Mouse (Mus musculus) embryonic facial prominence, embryonic 15.5 days (tissue): ENCODE measurements around the gene Mcm7. TPM values are rescaled to one million over a fixed set of nuclear protein-coding genes. Genes with fewer than 3 reads are reported as not detected.
A peak's percentile ranks its signal among the peaks of the same experiment; 100 is the strongest.
"Not testable (repeated sequence)": the region's sequence is repeated elsewhere in the genome, so short reads cannot be mapped to it uniquely, and the experiment has no call there.

ENCODE experiments used
- ATAC-seq: fragments of 200-750 bp; cut with Nextera tagmentation; 2 replicates; pipeline ENCODE4 v1.8.0; 2017; ENCODE audit warnings: low read depth, moderate TSS enrichment; ENCODE audit not compliant: insufficient number of reproducible peaks, low FRiP score, low TSS enrichment
- H3K27ac ChIP-seq: fragments of 300-500 bp; sonication (generic); replicated peaks from 2 replicates; pipeline ENCODE4 v1.5.1; 2015; ENCODE audit warnings: mild to moderate bottlenecking, inconsistent platforms
- H3K27me3 ChIP-seq: fragments of 300-500 bp; sonication (generic); 2 replicates; pipeline ENCODE4 v1.6.1; 2015; ENCODE audit warnings: inconsistent platforms
- H3K36me3 ChIP-seq: fragments of 300-500 bp; sonication (generic); 2 replicates; pipeline ENCODE4 v1.6.1; 2015; ENCODE audit warnings: mild to moderate bottlenecking, inconsistent platforms
- H3K4me1 ChIP-seq: fragments of 300-500 bp; sonication (generic); 2 replicates; pipeline ENCODE4 v1.6.1; 2015; ENCODE audit warnings: inconsistent platforms
- H3K4me2 ChIP-seq: fragments of 300-500 bp; sonication (generic); replicated peaks from 2 replicates; pipeline ENCODE4 v1.6.1; 2015; ENCODE audit warnings: mild to moderate bottlenecking, inconsistent platforms
- H3K4me3 ChIP-seq: fragments of 300-500 bp; sonication (generic); replicated peaks from 2 replicates; pipeline ENCODE4 v1.5.1; 2015; ENCODE audit warnings: mild to moderate bottlenecking, inconsistent platforms
- H3K9ac ChIP-seq: fragments of 300-500 bp; sonication (generic); 2 replicates; pipeline ENCODE4 v1.6.1; 2015; ENCODE audit warnings: inconsistent platforms
- H3K9me3 ChIP-seq: fragments of 300-500 bp; sonication (generic); replicated peaks from 2 replicates; pipeline ENCODE4 v1.6.1; 2016; ENCODE audit warnings: inconsistent platforms
- WGBS: fragments of 180-500 bp; shearing (Covaris S2); methylation state at CpG from one replicate; pipeline ENCODE4 v1.1.7; 2015; 5-methylcytosine and 5-hydroxymethylcytosine counted together
- polyA plus RNA-seq: library from polyadenylated mRNA; unstranded; fragments of >200 nt; fragmentation: Nextera tagmentation; extraction: Ambion mirVana; gene quantifications from 2 replicates; pipeline ENCODE4 v1.2.1, GENCODE M21; 2015

Mcm7 gene
- 141 and 142 TPM in 2 replicates for polyA plus RNA-seq

DNA sequence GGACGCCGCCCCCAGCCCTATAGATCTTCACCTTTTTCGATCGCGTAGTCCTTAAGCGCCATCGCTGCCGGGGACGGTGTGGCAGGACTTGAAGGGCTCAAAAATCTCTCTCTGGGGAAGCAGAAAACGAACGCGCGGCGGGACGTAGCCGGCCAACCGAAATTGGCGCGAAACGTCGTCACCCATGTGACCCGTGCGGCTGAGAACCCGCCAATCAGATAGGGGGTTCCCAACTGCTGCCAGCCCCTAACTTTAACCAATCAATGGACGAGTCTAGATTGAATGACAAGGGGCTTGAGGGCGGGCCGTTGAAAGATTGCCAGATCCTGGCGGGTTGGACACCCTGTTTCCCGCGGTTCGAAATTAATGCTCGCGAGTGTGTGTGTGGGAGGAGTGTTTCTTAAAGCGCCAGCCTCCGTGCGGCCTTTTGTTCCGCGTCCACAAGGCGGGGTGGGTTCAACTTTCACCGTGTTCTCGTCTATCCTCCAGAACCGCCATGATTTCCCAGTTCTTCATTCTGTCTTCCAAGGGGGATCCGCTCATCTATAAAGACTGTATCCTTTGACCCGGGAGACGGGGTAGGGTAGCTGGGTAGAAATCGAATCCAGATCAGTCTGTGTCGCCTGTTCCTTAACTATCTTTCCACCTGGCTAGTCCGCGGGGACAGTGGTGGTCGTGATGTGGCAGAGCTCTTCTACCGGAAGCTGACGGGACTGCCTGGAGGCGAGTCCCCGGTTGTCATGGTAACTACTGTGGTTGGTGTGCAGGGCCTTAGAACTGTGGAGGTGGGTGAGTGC is at the start of gene Mcm7, which contains the start of gene Ap4m1:
Mcm7 (minus strand) TSS at position 728 of the 797 bp plus-strand sequence.
Ap4m1 (plus strand) TSS at position 308 of the 797 bp plus-strand sequence.
- H3K9ac ChIP-seq = peak within 1 kb of the TSS; percentile 51
- peaks cover 49% of the 10 kb centered on the region for H3K36me3 ChIP-seq
- ATAC-seq = peak; percentile 94
- WGBS = under 1% methylated on average over 54 of the region's 54 CpGs
- H3K4me2 ChIP-seq = peak within 1 kb of the TSS; percentile 91
- H3K4me3 ChIP-seq = peak within 1 kb of the TSS; percentile 74
- H3K27ac ChIP-seq = peak within 1 kb of the TSS; percentile 91
- H3K4me1 ChIP-seq = peaks cover 28% of the 10 kb centered on the region
- no peaks in the 10 kb centered on the region for H3K27me3 ChIP-seq
- H3K9me3 ChIP-seq = no peaks in the 10 kb centered on the region

DNA sequence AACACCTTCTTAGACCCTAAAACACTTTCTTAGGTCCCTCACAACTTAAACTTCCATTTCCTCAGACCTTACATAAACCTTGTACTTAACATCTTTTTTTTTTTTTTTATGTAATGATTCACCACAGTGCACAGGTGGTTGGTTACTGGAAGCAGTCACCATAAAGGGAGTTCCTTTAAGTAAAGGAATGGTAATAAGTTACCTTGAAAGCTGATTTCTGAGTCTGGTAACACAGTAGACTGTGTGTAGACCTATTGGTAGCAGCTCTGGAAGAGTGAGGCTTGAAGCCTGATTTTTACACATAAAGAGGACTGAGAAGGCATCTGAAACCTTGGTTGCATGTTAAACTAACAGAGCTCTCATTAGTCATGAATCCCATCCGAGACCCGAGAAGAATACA is 47.6 kb upstream of the Mcm7 start:
- H3K36me3 ChIP-seq = no peaks in the 10 kb centered on the region
- ATAC-seq = no peak
- no peaks in the 10 kb centered on the region for H3K4me1 ChIP-seq
- 62% methylated on average over 2 of the region's 2 CpGs for WGBS
- H3K4me3 ChIP-seq = no peak overlapping the region
- H3K4me2 ChIP-seq = no peak overlapping the region
- H3K9ac ChIP-seq = no peak overlapping the region
- no peak overlapping the region for H3K27ac ChIP-seq
- no peaks in the 10 kb centered on the region for H3K27me3 ChIP-seq
- H3K9me3 ChIP-seq = 0 out of 2 replicates have a peak, but pooled peaks cover 6% of the 10 kb centered on the region

DNA sequence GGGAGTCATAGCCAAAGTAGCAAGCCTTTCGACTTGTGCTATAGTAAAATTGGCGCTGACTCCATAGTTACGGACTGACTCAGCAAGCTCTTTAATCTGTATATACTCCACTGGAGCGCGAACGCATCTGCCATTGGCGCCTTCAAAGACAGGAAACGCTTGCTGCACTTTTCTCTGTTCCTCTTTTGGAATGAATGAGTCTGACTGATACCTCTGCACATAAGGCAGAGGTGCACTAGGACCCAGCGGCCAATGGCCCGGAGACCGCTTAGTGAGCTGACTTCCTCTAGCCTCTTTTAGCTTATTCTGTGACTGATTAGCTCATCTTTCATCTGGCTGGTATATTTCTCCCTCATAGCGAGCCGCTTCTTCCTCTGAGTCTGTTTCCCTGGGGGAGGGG is 44.4 kb upstream of the Mcm7 start:
- ATAC-seq, H3K9ac ChIP-seq, H3K4me2 ChIP-seq, H3K36me3 ChIP-seq, H3K9me3 ChIP-seq, H3K27me3 ChIP-seq, H3K4me3 ChIP-seq, H3K27ac ChIP-seq, H3K4me1 ChIP-seq: not testable (repeated sequence)
- WGBS = 88% methylated on average over 13 of the region's 13 CpGs

DNA sequence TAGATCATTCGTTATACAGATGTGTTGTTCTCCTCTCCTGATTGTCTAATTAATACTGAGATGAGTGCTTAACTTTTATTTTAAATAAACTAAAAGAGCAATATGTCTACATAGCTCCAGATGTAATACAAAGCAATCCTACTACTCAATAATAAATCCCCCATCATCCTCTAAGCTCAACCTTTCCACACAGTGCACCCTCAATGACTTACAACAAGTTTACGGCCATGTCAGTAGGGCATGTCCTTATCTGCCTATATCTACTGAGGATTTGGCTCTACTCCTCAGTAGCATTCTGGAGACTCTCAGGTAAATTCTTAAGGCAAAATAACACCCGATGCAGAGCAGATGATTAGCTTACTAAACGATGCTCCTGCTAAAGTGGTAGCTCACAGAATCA is 35.7 kb upstream of the Mcm7 start:
- WGBS = 83% methylated on average over 4 of the region's 4 CpGs
- H3K4me1 ChIP-seq = no peaks in the 10 kb centered on the region
- no peak for ATAC-seq
- no peak overlapping the region for H3K27ac ChIP-seq
- no peaks in the 10 kb centered on the region for H3K36me3 ChIP-seq
- H3K9ac ChIP-seq = no peak overlapping the region
- no peak overlapping the region for H3K4me2 ChIP-seq
- H3K27me3 ChIP-seq = no peaks in the 10 kb centered on the region
- no peaks in the 10 kb centered on the region for H3K9me3 ChIP-seq
- no peak overlapping the region for H3K4me3 ChIP-seq

DNA sequence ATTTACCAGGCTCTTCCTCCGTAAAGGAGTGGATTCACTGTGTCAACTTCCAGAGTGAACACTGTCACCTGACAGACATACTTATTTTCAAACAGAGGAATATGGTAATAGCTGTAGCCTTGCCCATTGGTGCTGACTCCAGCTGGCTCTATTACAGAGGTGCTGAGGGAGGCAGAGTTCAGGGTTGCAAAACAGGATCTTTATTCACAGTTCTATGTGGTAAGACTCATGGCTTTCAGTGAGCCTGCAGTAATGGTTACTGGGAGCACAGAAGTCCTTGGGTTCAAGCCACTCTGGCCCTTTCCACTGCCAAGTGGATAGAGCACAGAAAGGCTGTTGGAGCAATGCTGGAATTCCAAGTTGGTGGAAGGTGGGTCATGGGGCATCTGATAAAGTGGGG is 35.0 kb upstream of the Mcm7 start:
- H3K27ac ChIP-seq = no peak overlapping the region
- 89% methylated on average over 1 of the region's 1 CpGs for WGBS
- H3K4me2 ChIP-seq = no peak overlapping the region
- H3K4me1 ChIP-seq = no peaks in the 10 kb centered on the region
- H3K36me3 ChIP-seq = no peaks in the 10 kb centered on the region
- H3K9me3 ChIP-seq = no peaks in the 10 kb centered on the region
- no peak overlapping the region for H3K4me3 ChIP-seq
- no peak for ATAC-seq
- no peak overlapping the region for H3K9ac ChIP-seq
- H3K27me3 ChIP-seq = no peaks in the 10 kb centered on the region

DNA sequence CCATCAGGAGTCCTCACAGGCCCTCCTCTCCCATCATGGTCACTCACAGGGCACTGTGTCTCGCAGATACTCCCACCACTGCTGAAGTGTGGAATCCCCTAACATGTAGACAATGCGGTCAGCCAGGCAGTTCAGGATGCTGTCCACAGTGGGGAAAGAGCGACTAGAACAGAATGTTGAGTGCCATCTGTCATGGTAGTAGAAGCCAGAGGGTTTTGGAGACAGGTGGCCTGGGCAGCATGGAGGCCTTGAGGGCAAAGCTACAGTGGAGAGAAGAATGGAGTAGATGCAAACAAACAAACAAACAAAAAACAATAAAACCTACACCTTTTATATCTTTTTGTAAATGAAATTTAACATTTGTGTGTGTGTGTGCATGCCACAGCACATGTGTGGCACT is 29.9 kb upstream of the Mcm7 start:
- no peak overlapping the region for H3K4me3 ChIP-seq
- H3K4me1 ChIP-seq = no peaks in the 10 kb centered on the region
- H3K4me2 ChIP-seq = no peak overlapping the region
- no peaks in the 10 kb centered on the region for H3K27me3 ChIP-seq
- ATAC-seq = no peak
- H3K27ac ChIP-seq = no peak overlapping the region
- no peaks in the 10 kb centered on the region for H3K36me3 ChIP-seq
- WGBS = 81% methylated on average over 3 of the region's 3 CpGs
- no peak overlapping the region for H3K9ac ChIP-seq
- no peaks in the 10 kb centered on the region for H3K9me3 ChIP-seq

DNA sequence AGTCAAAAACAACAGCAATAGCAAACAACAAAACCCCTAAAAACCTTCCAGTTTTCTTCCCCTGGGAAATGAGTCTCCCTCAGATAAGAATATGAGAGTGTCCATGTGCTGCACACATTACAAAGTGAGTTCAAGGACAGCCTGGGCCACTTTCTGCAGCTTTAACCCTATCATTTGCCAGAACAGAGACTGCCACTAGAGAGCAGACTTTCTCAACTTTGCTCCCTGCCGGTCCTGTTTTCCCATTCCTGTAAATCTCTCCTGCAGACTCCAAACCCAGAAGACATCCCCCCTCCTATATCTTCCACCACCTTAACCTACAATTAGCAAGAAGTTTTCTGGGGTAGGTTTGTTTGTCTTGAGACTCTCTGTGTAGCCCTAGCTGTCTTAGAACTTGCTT is 27.4 kb upstream of the Mcm7 start:
- Histone ChIP-seq H3K36me3 (no peaks in the 10 kb centered on the region), H3K27ac (no peak overlapping the region), H3K4me1 (peaks cover 13% of the 10 kb centered on the region; the same call in 1 of the 2 replicates), H3K27me3 (no peaks in the 10 kb centered on the region), H3K9ac (no peak overlapping the region), H3K4me3 (no peak overlapping the region), H3K4me2 (no peak overlapping the region), H3K9me3 (no peaks in the 10 kb centered on the region)
- no peak for ATAC-seq
- 0% methylated on average over 1 of the region's 1 CpGs for WGBS

DNA sequence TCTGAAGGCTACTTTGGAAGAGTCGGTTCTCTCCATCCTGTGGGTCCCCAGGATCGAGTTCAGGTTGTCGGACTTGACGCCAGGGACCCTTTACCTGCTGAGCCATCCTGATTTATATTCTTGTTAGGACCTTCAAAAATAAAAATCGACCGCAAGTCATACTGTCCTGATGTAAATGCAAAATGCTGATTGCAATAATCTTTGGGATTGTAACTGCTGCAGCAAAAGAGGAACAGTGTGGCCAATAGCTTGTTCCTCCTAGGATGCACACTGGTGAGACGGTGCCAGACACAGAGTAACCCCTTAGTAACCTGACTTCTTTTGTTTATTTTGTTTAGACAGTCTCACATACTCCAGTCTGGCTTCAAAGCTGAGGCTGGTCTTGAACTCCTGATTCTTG is 23.2 kb upstream of the Mcm7 start:
- Histone ChIP-seq H3K4me2 (peak overlapping the region; percentile 91), H3K9ac (no peak overlapping the region), H3K9me3 (no peaks in the 10 kb centered on the region), H3K4me1 (peaks cover 16% of the 10 kb centered on the region; the same call in 1 of the 2 replicates), H3K4me3 (peak overlapping the region; percentile 80; the same call in 1 of the 2 replicates), H3K27ac (peak overlapping the region; percentile 82; the same call in 1 of the 2 replicates), H3K36me3 (peaks cover 22% of the 10 kb centered on the region; the same call in 1 of the 2 replicates), H3K27me3 (no peaks in the 10 kb centered on the region)
- ATAC-seq = no peak
- WGBS = 63% methylated on average over 7 of the region's 7 CpGs

DNA sequence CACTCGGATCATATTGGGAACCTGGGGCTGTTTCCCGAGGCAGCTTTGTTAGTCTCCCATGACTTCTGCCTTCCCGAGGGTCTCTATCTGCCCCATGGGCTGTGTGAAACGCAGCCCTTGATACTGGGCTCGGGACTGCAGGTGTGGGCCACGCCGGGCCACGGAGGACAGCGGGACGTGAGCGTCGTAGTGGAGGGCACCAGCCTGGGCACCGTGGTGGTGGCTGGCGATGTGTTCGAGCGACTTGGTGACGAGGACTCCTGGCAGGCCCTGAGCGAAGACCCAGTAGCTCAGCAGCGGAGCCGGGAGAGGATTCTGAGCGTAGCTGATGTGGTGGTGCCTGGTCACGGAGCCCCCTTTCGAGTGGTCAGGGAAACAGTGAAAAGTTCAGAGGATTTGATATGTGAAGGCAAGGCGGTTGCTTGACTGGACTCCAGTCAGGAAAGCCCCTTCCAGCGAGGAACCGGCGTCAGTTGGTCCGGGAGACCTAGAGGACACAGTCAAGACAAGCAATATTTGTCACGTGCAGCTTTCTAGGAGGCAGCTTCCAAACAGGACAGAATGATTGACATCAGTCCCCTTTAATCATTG is 22.6 kb upstream of the Mcm7 start:
- H3K4me2 ChIP-seq = peak overlapping the region; percentile 91
- H3K4me1 ChIP-seq = peaks cover 16% of the 10 kb centered on the region; the same call in 1 of the 2 replicates
- H3K9me3 ChIP-seq = no peaks in the 10 kb centered on the region
- peak; percentile 47 for ATAC-seq
- 2% methylated on average over 29 of the region's 29 CpGs for WGBS
- H3K4me3 ChIP-seq = peak overlapping the region; percentile 80
- H3K27me3 ChIP-seq = no peaks in the 10 kb centered on the region
- peak overlapping the region; percentile 86 for H3K9ac ChIP-seq
- H3K27ac ChIP-seq = peak overlapping the region; percentile 82
- H3K36me3 ChIP-seq = peaks cover 28% of the 10 kb centered on the region; the same call in 1 of the 2 replicates

DNA sequence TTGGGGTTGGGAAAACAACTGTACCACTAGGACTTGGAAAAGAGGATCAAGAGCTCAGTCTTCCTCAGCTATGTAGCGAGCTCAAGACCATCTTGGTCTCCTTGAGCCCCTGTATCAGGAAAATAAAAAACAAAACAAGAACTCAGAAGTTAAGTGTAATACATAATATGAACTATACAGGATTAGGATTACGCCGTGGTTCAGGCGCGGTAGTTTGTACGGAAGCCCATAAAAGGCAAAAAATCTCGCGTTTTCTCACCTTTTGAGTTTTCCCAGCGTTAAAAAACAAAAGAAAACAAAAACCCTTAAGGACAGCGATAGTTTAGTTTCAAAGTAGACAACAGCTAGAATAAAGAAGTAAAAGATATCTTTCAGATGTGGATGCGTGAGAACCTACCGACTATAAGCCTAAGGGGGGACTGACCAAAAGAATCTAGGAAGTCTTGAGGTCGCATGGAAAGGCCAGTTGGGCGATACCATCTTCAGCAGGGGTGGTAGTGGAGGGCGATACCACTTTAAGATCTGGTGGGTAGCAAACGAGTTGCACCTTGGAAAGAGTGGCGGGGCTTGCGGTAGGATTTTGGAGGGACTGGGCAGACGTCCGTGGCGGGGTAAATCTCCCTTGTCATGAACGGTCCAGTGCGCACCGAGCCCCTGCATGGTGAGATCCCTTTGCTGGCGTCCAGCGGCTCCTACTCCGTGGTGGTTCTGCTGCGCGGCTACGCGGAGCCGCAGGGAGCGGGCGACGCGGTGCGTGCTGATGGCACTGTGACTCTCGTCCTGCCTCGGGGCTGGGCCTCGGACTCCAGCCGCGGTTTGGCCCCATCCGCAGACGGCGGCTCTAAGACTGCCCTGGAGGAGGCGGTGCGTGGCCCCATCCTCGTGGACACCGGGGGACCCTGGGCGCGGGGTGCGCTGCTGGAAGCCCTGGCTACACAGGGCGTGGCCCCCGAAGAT is 21.8 kb upstream of the Mcm7 start, which contains the start of gene Mblac1:
Mblac1 (plus strand) TSS at position 544 of the 957 bp plus-strand sequence.
- Histone ChIP-seq H3K27ac (peak within 1 kb of the TSS; percentile 82), H3K4me1 (peaks cover 16% of the 10 kb centered on the region; the same call in 1 of the 2 replicates), H3K36me3 (peaks cover 34% of the 10 kb centered on the region; the same call in 1 of the 2 replicates), H3K27me3 (no peaks in the 10 kb centered on the region), H3K9me3 (no peaks in the 10 kb centered on the region), H3K4me2 (peak within 1 kb of the TSS; percentile 91), H3K9ac (peak within 1 kb of the TSS; percentile 86), H3K4me3 (peak within 1 kb of the TSS; percentile 80)
- ATAC-seq = peak; percentile 80
- 7% methylated on average over 54 of the region's 54 CpGs for WGBS
